Mouse (Mus musculus) urinary bladder, postnatal 10 days (tissue): Measurements from ENCODE around the gene Cecr2.

ENCODE experiments used
- DNase-seq: peaks from one replicate; pipeline ENCODE4 v3.0.0; 2022; ENCODE audit warnings: low spot score

Gene Cecr2

DNA sequence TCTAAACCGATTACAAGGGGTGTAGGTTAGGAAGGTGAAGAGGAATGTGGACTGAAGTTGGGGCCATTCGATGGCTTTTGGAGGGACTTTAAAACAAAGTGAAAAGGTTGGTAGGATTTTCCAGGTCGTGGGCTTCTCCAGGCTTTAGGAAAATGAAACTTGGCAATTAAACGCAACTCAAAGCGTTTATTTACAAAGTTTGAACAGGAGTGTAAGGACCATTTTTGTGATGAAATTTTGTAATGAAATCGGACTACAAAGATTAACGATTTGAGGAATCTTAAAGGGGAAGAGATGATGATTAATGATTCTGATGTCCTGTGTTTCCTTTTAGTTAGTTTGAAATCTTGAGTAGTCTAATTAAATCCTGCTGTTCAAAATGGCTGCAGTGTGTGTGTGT, 1.7 kb downstream of the Cecr2 start:
- DNase-seq, result no peak

DNA sequence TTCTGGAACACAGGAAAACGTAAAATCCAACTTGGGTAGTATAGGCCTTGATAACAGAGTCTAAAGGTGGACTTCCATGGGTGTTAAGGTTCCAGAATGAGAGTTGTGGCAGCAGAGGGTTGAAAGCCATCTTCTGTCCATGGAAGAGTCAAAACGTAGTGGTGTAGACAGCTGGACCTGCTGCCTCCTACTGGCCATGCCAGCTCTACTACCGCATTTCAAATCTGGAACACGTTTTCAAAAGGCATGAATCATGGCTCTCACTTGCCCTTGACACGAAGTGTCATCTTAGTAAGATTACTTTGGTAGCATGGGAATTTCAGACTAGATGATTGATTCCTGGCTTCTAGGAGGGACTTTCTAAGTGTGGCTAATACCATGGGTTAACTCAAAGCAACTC, 8.0 kb downstream of the Cecr2 start:
- DNase-seq, result no peak

DNA sequence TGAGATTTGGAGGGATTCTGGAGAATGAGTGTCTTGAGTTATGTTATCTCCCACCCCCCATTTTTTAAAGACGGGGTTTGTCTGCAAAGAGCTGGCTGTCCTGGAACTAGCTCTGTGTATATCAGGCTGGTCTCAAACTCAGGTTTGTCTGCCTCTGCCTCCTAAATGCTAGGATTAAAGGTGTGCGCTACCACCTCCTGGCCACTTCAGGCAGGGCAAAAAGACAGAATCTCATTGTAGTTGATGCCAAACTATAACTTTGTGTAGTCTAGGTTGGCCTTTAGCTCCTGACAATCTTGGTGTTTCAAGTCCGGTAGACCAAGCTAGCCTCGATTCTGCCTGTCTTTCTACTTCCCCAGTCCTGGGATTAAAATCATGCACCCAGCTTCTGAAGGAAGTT, 8.7 kb downstream of the Cecr2 start:
- no peak for DNase-seq

DNA sequence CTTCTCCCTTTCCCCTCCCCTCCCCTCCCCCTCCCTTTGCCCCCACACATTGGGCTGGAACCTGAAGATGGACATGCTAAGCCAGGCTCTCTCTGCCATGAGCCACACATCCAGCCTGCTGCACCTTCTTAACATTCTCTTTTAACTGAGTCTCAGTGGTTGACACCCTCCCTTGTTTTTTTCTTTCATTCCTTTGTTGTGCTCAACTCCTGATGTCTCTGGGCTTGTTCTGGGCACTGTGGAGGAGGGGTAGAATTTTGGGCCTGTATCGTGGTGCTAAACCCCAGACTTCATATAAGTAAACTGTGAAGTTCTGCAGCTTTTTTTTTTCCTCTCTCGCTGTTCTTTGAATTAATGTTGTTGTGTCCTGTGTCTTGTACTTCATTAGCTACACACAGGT, 9.8 kb downstream of the Cecr2 start:
- DNase-seq, result no peak

DNA sequence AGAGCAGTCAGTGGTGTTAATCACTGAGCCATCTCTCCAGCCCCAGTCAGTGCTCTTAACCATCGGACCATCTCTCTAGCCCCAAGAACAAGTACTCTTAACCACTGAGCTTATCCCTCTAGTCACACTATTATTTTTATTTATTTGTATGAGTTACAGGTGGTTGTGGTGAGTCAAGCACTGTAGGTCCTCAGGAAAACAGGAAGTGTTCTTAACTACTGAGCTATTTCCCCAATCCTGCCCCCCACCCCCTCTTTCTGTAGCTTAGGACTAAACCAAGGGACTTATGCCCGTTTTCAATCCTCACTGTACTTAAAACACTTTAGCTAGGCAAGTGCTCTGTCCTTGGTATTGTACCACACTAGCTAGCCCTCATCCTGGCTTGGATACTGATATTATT, 17.2 kb downstream of the Cecr2 start:
- DNase-seq, result no peak

DNA sequence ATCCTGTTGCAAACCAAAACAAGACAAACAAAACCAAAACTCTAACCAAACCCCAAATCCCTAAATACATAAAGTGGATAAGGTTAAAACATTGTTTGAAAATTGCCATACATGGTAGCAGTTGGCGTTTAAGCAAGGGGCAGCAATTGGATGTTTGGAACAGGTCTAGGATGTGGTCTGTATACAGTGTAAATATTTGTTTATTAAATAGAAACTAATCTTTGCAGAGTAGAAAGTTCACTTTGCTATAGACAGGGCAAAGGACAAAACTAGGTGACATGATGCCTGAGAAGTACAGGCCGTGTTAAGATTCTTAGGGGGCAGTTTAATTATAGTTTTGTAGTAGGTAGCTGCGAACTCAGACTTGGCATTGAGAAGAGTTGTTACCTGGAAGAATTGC, 18.6 kb downstream of the Cecr2 start:
- no peak for DNase-seq

DNA sequence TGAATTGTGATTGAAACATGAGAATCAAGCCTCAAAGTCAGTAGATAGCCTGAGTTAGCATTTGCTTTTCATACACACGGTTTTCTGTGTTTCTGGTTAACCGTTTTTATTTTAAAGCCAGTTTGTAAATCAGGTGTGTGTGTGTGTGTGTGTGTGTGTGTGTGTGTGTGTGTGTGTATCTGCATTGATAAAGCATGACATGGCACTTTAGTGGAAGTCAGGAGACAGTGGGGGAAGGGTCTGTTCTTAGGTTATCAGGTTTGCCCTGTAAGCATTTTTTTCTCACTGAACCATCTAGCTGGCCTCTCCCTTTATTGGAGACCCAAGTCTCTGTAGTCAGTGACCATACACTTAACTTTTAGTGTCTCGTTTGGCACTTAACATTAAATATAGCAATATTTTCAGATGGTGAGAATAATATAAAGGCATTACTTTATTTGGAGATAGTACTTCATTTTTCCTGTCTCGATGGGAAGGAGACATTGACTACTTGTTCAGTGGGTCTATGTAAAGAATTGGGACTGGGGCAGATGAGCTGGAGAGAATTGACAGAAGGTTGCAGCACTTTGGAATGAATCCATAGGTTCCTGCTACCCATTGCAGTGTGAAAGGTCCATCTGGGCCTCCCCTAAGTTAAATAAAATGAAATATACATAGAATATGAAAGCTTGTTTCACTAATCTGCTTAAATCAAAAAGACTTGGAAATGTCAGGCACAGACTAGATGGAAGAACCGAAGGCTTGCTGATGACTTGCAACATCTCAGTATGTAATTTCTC, 20.9 kb downstream of the Cecr2 start:
- DNase-seq, result no peak

DNA sequence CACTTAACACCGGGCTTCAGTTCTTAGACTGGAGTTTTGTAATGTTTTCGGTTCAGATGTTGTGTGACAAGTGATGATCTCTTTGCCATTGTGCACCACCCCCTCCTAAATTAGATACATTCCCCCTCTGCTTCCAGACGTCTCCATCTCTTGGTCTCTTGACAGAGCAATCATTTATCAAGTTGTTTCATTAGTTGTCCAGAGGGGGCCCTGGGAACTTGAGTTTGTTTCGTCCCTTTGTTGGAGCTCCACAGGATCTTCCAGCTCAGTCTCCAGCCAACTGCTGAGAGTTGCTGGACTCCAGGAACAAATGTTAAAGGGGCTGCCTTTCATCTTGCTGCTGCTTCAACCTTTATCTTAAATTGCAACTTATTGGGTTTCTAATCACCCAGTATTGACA, 34.1 kb downstream of the Cecr2 start:
- no peak for DNase-seq

DNA sequence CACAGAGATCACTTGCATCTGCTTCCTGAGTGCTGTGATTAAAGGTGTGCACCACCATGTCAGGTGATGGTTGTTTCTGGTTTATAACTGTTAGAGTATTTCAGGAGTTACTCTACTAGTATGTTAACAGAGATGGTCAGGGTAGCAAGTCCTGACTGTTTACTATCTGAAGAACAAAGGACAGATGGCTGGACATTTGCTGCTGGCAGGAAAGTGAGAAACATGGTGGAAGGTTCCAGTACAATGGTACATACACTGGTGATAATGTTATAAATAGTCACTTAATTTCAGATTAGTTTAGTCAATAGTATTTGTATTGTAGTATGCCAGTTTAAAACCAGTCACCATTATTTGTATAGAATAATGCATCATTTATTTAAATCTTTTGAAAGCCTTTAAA, 38.2 kb downstream of the Cecr2 start:
- no peak for DNase-seq

DNA sequence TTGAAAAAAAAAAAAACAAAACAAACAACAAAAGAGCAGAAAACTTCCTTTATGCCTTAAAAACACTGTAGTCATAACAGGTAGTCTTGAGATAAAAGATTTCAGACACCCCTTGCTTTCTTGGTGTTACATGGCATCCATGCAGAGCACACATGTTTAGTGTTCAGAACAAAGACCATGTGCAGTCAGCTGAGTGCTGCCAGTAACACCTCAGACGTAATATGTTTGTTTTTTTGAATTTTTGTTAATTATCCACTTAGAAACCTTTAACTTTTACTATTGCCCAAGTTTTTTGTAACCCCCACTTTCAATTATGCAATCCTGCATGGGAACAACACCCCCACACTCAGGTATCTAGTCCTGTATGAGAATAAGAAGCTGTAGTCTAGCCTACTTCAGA, 42.6 kb downstream of the Cecr2 start:
- no peak for DNase-seq

DNA sequence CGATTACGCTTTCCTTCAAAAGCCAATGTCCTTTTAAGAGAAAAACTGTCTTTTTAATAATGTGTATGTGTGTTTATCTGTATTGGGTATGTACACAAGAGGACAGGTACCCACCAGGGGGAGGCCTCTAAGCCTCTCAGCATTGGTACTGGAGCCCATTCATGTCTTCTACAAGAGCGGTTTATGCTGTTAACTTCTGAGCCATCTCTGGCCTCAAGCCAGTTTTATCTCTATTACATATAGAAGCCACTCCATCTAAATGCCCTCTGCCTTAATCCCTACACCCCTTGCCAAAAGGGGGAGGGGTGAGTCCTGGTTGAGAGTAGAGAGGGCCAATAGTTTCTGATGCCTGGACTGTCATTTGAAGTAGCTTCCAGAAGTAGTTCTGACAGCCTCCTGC, 48.6 kb downstream of the Cecr2 start:
- no peak for DNase-seq

DNA sequence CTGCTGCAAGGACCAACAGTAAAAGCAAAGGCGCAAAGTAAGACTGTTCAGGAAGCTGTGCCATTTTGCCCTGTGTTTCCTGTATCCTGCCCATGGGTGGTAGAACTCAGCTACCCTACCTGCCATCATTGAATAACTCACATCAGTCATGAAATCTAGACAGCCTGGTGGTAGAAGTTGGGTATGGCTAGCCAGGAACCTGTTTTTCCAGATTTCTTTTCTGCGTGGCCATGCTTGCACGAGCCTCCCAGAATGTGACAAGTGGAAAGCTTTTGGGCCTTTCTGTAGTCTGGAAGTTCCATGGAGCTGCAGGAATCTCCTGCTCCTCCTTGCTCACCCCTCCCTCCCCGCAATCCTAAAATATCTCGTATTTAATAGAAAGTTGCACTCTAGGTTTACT, 49.1 kb downstream of the Cecr2 start:
- no peak for DNase-seq

DNA sequence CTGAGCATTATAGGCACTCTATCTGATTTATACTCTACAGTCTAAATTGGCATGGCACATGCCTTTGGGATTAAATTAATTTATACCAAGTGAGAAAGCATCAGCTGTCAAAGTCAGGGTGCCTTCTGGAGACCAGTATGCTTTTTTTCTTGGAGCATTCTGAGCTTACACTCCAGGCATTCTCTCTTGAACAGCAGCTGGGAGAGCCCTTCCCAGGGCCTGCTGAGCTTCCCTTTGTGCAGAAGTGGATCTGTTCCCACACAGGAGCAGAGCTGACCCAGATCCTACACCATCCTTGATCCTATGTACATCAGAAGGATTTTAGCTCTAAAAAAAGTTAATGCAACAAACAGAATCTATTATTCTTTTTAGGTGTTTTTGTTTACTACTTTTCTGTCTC, 49.7 kb downstream of the Cecr2 start:
- DNase-seq, result no peak

DNA sequence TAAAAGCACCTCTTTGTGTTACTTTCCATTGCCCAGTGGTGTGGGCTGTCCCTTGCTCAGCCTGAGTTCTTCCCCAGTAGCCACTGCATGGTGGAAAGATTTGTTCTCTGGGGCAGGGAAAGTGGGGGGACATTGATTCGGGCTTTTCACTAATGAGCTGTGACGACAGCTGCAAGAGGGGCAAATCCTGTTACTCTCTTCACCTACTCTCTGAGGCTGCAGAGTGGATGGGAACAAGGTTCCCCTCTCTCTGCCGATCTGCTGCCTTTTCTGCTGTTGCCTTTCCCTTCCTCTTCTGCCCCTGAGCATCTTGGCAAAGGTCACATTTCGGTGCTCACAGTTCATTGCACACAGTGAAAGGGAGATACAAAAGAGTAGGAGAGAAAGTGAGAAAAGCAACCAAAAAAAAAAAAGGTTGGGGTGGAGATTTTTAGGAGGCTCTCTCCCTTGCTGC, 50.4 kb downstream of the Cecr2 start:
- no peak for DNase-seq

DNA sequence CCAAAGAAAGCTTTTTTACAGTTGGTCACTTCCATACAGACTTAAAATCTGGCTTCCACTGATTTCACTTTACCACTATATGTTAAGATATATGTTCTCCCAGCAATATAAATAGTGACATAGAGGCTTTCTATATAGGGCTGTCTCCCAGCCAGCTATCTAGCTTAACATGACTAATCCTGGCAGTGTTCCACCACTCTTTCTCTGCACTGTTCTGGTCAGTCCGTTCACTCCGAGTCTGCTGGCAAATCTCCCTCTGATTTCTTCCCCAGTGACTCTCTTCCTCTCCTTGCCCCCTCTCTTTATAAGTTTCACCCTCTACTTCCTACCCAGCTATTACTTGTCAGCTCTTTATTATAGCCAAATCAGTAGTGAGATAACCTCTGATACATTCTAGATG, 59.8 kb downstream of the Cecr2 start:
- no peak for DNase-seq

DNA sequence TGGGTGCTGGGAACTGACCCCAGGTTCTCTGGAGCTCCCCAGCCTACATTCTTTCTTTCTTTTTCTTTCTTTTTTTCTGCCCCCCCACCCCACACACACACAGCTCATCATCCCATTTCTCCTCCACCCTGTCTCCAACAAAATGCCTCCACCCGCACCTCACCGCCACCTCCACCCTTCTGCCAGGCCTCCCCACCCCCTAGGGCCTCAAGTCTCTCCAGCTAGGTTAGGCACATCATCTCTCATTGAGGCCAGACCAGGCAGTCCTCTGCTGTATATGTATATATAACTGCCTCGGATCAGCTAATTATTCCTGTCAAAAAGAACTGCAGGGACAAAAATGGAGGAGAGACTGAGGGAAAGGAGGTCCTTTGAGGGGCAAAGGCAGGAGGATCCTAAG, 69.8 kb downstream of the Cecr2 start:
- DNase-seq, result no peak

DNA sequence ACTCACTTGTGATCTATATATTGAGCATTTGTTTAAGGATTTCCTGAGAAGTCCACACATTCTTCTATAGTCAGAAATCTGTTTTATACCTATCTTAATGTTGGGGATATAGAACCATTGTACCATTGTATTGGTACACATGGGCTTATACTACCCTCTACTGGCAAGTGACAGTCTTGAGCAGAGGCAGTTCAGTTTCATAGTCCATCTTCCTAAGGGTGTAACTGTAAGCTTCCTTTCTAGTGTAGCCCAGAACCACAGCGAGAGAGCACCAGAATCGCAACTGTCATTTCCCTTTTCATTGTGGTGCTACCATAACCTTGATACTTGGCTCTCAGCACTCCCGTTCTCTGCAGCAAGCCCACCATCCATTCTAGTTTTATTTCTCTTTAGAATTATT, 70.4 kb downstream of the Cecr2 start:
- no peak for DNase-seq

DNA sequence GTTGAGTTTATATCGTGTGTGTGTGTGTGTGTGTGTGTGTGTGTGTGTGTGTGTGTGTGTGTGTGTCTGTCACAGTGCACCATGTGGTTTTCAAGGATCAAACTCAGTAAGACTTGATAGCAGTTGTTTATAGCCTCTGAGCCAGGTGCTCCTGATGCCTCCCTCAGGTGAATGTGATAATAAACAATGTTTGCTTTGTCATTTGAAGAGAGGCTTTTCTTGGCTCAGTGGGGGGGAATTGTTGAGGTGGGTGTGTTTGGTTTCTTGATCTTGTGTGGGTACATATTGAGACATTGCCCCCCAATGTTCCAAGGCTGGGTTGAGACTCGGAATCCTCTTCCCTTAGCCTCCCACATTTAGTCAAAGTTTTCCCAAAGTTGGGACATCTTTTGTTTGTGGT, 77.0 kb downstream of the Cecr2 start:
- DNase-seq, result no peak

DNA sequence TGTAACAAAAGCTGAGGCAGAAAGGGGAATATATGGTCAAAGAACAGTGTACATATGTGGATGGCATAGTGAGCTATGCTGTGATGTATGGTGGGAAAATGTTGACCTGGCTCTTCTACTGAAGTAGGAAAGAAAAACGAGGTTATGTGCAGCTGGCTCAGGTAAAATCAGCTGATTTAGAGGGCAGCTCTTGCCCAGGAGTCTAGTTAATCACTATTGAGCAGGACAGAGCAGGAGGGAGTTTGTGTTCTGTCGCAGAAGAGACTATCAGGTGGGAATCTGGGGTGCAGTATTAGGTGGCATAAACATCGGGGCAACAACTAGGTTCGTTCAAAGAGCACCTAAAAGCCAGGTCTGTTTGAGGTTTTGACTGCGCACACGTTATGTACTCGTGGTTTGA, 78.1 kb downstream of the Cecr2 start:
- DNase-seq, result no peak

DNA sequence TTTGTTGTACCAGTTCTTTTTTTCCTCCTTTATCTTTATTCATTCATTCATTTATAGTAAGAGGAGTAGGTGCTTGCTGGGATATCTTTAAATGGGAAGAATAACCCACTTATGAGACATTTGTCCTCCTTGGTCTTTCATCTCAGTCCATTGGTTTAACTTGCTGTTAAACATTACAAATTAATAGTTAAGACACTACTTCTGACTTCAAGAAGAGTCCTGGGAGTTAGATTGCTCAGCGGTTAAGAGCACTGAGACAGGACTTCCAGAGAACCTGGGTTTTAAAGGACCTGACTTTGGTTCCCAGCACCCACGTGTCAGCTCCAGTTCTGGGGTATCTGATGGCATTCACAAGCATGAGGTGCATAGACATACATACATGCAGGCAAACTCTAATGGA, 80.2 kb downstream of the Cecr2 start:
- no peak for DNase-seq

DNA sequence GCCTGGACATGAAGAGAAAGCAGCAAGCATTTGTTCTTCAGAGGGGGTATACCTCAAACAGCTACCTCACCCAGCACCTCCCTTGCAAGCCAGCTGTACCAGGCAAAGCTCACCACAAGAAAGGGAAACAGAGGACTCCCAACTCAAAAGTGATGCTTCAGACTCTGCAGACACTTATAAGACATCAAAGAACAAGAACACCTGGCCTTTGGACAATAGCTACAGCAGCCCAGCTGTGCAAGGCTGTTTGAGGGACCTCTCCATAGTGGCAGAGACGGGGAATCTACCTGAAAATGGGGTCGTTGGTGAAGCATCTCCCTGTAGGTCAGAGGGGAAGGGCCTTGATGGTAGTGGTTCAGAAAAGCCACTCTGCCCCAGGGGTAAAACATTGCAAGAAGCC, 95.0 kb downstream of the Cecr2 start:
- DNase-seq, result no peak

DNA sequence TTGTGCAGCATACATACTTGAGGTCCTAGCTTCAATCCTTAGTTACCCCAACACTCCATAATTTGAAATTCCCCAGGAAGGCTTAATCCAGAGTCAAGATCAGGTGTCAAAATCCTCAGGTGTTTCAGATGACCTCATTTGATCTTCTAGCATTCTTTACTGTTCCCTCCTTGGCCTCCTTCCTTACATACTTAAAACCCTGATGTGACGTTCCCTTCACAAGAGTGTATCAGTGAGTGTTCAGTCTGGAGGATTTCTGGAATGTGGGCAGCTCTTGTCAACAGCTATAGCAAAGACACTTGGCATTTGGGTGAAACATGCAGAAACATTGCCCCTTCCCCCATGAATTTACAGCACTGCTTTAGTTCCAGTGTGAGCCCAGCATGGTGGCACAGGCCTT, 103.8 kb downstream of the Cecr2 start:
- no peak for DNase-seq

DNA sequence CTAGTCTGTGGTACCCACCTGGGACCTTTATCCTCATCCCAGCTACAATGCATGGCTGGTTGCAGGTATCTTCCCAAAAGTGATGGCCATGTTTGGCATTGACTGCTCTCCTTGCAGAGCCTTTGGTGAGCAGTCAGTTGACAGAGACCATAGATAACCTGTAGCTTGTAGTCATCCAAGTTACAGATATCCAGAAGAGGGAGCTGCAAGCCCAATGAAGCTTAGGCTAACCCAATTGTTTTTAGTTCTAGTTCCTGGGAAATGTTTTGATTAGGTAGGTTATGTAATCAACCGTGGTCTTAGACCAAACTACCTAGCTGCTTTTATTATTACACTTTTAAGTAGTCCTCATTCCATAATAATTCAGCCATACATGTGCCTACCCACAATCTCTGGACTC, 105.2 kb downstream of the Cecr2 start:
- DNase-seq, result no peak

DNA sequence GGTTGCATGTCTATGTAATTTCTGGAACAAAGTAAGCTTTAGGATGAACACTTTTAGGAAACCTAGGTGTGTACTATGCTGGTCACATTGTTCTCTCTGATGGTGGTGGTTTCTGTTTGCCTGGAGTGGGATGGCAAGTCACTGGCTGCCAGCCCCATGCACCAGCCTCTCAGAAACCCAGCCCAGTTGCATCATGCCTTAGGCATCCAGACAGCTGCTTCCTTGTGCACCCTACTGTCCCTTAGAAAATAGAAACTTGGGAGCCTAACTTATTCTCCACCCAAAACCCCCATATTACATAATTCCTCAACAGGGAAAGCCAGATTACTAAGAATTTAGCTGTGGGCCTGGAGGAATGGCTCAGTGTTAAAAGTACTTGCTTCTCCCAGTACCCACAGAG, 105.9 kb downstream of the Cecr2 start:
- no peak for DNase-seq
